In genomic region chr19:61051151-61051550, GRCm38 (mm10) we compare ENCODE assay signal across 28 mouse cellular contexts.
DNase-seq lines count a peak whose midpoint lies in the region; ATAC-seq and TF ChIP-seq lines count a peak whose summit lies in the region.
"Had no signal": no experiment of that assay in that cellular context is flagged by ENCODE, and none has a peak within 500 bp of the region (broad histone marks: within the 10 kb centered on the region; RNA-seq: fewer than 3 reads in every experiment).

No protein-coding gene starts in this region.

- no peak overlapping the region for H3K4me2 ChIP-seq in heart, embryonic 11.5 days
- H3K4me2 ChIP-seq in liver, embryonic 12.5 days: no peak overlapping the region
- H3K4me2 ChIP-seq in forebrain, embryonic 11.5 days (ENCODE audit: low read depth, low read length, severe bottlenecking): no peak overlapping the region
- H3K4me2 ChIP-seq: embryonic facial prominence, embryonic 13.5 days; embryonic facial prominence, embryonic 15.5 days; forebrain, embryonic 12.5 days had no signal

- ATAC-seq in heart, embryonic 11.5 days (replicated peaks; ENCODE audit: insufficient number of reproducible peaks, low FRiP score, low TSS enrichment): no peak
- ATAC-seq in liver, embryonic 12.5 days: no peak
- ATAC-seq in forebrain, embryonic 11.5 days (replicated peaks; ENCODE audit: low FRiP score): no peak
- ATAC-seq: CD4-positive, CD25-positive, alpha-beta regulatory T cell, adult 4 months; forebrain, embryonic 14.5 days; forebrain, embryonic 16.5 days had no signal

- no peak overlapping the region for H3K4me3 ChIP-seq in gastrocnemius, adult 2 months
- no peak overlapping the region for H3K4me3 ChIP-seq in heart, embryonic 11.5 days (ENCODE audit: low read depth, low read length)
- no peak overlapping the region for H3K4me3 ChIP-seq in liver, adult 2 months (ENCODE audit: insufficient read depth, low read depth, low read length)
- no peak overlapping the region for H3K4me3 ChIP-seq in liver, embryonic 12.5 days
- H3K4me3 ChIP-seq in MEL (ENCODE audit: control insufficient read depth in 1 of 2, insufficient read depth in 1 of 2, low read depth in 2 of 2, low read length in 2 of 2): no peak overlapping the region
- H3K4me3 ChIP-seq in forebrain, embryonic 11.5 days (ENCODE audit: low read depth, low read length): no peak overlapping the region
- H3K4me3 ChIP-seq: embryonic facial prominence, embryonic 13.5 days; embryonic facial prominence, embryonic 15.5 days; erythroblast, embryonic 14.5 days; forebrain, embryonic 12.5 days had no signal

- TF ChIP-seq RAD21 in MEL (IDR thresholded peaks at IDR 0.05; ENCODE audit: low read depth, low read length): no peak

- TF ChIP-seq POLR2A in liver, adult 2 months (IDR thresholded peaks at IDR 0.05; ENCODE audit: extremely low read depth, insufficient read depth, low read length): no peak
- TF ChIP-seq POLR2A in MEL (IDR thresholded peaks at IDR 0.05; ENCODE audit: control insufficient read depth in 1 of 2, insufficient read depth in 1 of 2, low read depth in 1 of 2, low read length in 2 of 2, poor library complexity in 1 of 2): no peak

- no peaks in the 10 kb centered on the region for H3K9me3 ChIP-seq in heart, embryonic 11.5 days (replicated peaks; ENCODE audit: control insufficient read depth, low read length)
- no peaks in the 10 kb centered on the region for H3K9me3 ChIP-seq in liver, embryonic 12.5 days (replicated peaks)
- H3K9me3 ChIP-seq in MEL (replicated peaks; ENCODE audit: insufficient read depth, low read length): no peaks in the 10 kb centered on the region
- no peaks in the 10 kb centered on the region for H3K9me3 ChIP-seq in forebrain, embryonic 11.5 days (ENCODE audit: control insufficient read depth, low read length)
- H3K9me3 ChIP-seq: embryonic facial prominence, embryonic 13.5 days; embryonic facial prominence, embryonic 15.5 days; forebrain, embryonic 12.5 days; G1E had no signal

- no peak overlapping the region for H3K9ac ChIP-seq in heart, embryonic 11.5 days (ENCODE audit: low read depth, low read length)
- H3K9ac ChIP-seq in liver, adult 2 months (ENCODE audit: low read depth, low read length): no peak overlapping the region
- H3K9ac ChIP-seq in liver, embryonic 12.5 days: no peak overlapping the region
- no peak overlapping the region for H3K9ac ChIP-seq in MEL (ENCODE audit: control insufficient read depth, low read depth, low read length, poor library complexity, severe bottlenecking)
- H3K9ac ChIP-seq in forebrain, embryonic 11.5 days (ENCODE audit: low read length): no peak overlapping the region
- H3K9ac ChIP-seq: embryonic facial prominence, embryonic 13.5 days; embryonic facial prominence, embryonic 15.5 days; forebrain, embryonic 12.5 days had no signal

- WGBS in heart, embryonic 11.5 days (ENCODE audit: insufficient replicate concordance): 78% methylated on average over 1 of the region's 1 CpGs
- 19% methylated on average over 1 of the region's 1 CpGs for WGBS in liver, adult 2 months
- WGBS in liver, embryonic 12.5 days (ENCODE audit: insufficient replicate concordance): 69% methylated on average over 1 of the region's 1 CpGs
- whole genome bisulfite sequencing in forebrain, embryonic 11.5 days: 86% methylated on average over 1 of the region's 1 CpGs

- no peaks in the 10 kb centered on the region for H3K4me1 ChIP-seq in heart, embryonic 11.5 days (ENCODE audit: control insufficient read depth, insufficient read depth, low read length)
- peaks cover 11% of the 10 kb centered on the region for H3K4me1 ChIP-seq in liver, adult 2 months (ENCODE audit: control insufficient read depth, insufficient read depth, low read length)
- H3K4me1 ChIP-seq in liver, embryonic 12.5 days: no peaks in the 10 kb centered on the region
- no peaks in the 10 kb centered on the region for H3K4me1 ChIP-seq in MEL (ENCODE audit: control insufficient read depth in 1 of 2, insufficient read depth in 2 of 2, low read length in 2 of 2)
- no peaks in the 10 kb centered on the region for H3K4me1 ChIP-seq in forebrain, embryonic 11.5 days (replicated peaks; ENCODE audit: control insufficient read depth, insufficient read depth, low read length)
- H3K4me1 ChIP-seq: forebrain, embryonic 12.5 days had no signal

- H3K27me3 ChIP-seq in heart, embryonic 11.5 days (ENCODE audit: control insufficient read depth, insufficient read depth, low read length): no peaks in the 10 kb centered on the region
- H3K27me3 ChIP-seq in liver, adult 2 months (ENCODE audit: control insufficient read depth, insufficient read depth, low read length): no peaks in the 10 kb centered on the region
- no peaks in the 10 kb centered on the region for H3K27me3 ChIP-seq in liver, embryonic 12.5 days (replicated peaks)
- no peaks in the 10 kb centered on the region for H3K27me3 ChIP-seq in MEL (ENCODE audit: control insufficient read depth in 1 of 2, insufficient read depth in 2 of 2, low read length in 2 of 2)
- H3K27me3 ChIP-seq in forebrain, embryonic 11.5 days (ENCODE audit: control insufficient read depth, insufficient read depth, low read length): no peaks in the 10 kb centered on the region
- H3K27me3 ChIP-seq: CH12.LX; embryonic facial prominence, embryonic 13.5 days; embryonic facial prominence, embryonic 15.5 days; forebrain, embryonic 12.5 days had no signal

- no peak for TF ChIP-seq CTCF in gastrocnemius, adult 2 months (IDR thresholded peaks at IDR 0.05)
- TF ChIP-seq CTCF in liver, adult 2 months (IDR thresholded peaks at IDR 0.05; ENCODE audit: low read depth, low read length): no peak
- TF ChIP-seq CTCF in MEL (IDR thresholded peaks at IDR 0.05 in 2 of 3, conservative IDR thresholded peaks at IDR 0.05 in 1 of 3; ENCODE audit: control insufficient read depth in 1 of 3, insufficient read depth in 1 of 3, low read depth in 2 of 3, low read length in 3 of 3, poor library complexity in 1 of 3, severe bottlenecking in 1 of 3): no peak

- intact Hi-C loops in gastrocnemius, adult 2 months (cut with DNase I): no loop called here

- no peak for DNase-seq in gastrocnemius, adult 2 months
- DNase-seq in gastrocnemius, postnatal 10 days: no peak
- DNase-seq in heart, adult 18-20 months: peak; percentile 22 to 43
- DNase-seq in liver, adult 2 months (ENCODE audit: extremely low read depth, low read depth, low spot score): peak; percentile 99
- DNase-seq in MEL (ENCODE audit: low read depth, low spot score): no peak
- no peak for DNase-seq in forebrain, embryonic 11.5 days (ENCODE audit: low spot score)
- DNase-seq: adrenal gland, adult 2 months; adrenal gland, postnatal 10 days; adrenal gland, postnatal 25 days; B cell, adult 2 months; cerebellum, adult 11 months; cerebellum, adult 18-20 months; cerebellum, adult 8-10 months; cerebellum, adult 9-11 months; cerebellum, postnatal 14 days; cerebellum, postnatal 36 days; embryo, embryonic 11 days had no signal

- TF ChIP-seq EP300 in MEL (IDR thresholded peaks at IDR 0.05; ENCODE audit: low read depth in 1 of 2, low read length in 2 of 2): no peak; a peak in 1 of 4 replicates

- H3K79me2 ChIP-seq in liver, adult 2 months (ENCODE audit: control insufficient read depth, insufficient read depth, low read length): no peaks in the 10 kb centered on the region
- H3K79me2 ChIP-seq in MEL (ENCODE audit: control insufficient read depth, insufficient read depth, low read length, poor library complexity): no peaks in the 10 kb centered on the region

- H3K36me3 ChIP-seq in heart, embryonic 11.5 days (ENCODE audit: control insufficient read depth, insufficient read depth, low read length): no peaks in the 10 kb centered on the region
- H3K36me3 ChIP-seq in liver, adult 2 months (ENCODE audit: control insufficient read depth, insufficient read depth, low read length): no peaks in the 10 kb centered on the region
- H3K36me3 ChIP-seq in liver, embryonic 12.5 days: no peaks in the 10 kb centered on the region
- H3K36me3 ChIP-seq in MEL (ENCODE audit: control insufficient read depth in 1 of 2, insufficient read depth in 2 of 2, low read length in 2 of 2): no peaks in the 10 kb centered on the region
- H3K36me3 ChIP-seq in forebrain, embryonic 11.5 days (ENCODE audit: control insufficient read depth, insufficient read depth, low read length): no peaks in the 10 kb centered on the region
- H3K36me3 ChIP-seq: embryonic facial prominence, embryonic 13.5 days; embryonic facial prominence, embryonic 15.5 days; forebrain, embryonic 12.5 days; G1E had no signal

- peak overlapping the region; percentile 43 for H3K27ac ChIP-seq in gastrocnemius, adult 2 months
- H3K27ac ChIP-seq in heart, embryonic 11.5 days (ENCODE audit: low read depth, low read length): no peak overlapping the region
- no peak overlapping the region for H3K27ac ChIP-seq in liver, adult 2 months (replicated peaks; ENCODE audit: insufficient read depth, low read depth, low read length)
- H3K27ac ChIP-seq in liver, embryonic 12.5 days: no peak overlapping the region
- H3K27ac ChIP-seq in MEL (ENCODE audit: control insufficient read depth, low read depth, low read length): no peak overlapping the region
- no peak overlapping the region for H3K27ac ChIP-seq in forebrain, embryonic 11.5 days (ENCODE audit: low read depth, low read length)
- H3K27ac ChIP-seq: embryonic facial prominence, embryonic 13.5 days; embryonic facial prominence, embryonic 15.5 days; forebrain, embryonic 12.5 days had no signal

TF ChIP-seq in MEL, 35 proteins besides CTCF, POLR2A, EP300 and RAD21:
- peak; percentile 45; the same call in 1 of the 2 replicates for TF ChIP-seq RCOR1 (IDR thresholded peaks at IDR 0.05; ENCODE audit: low read depth, low read length)
- 0 out of 2 replicates have a peak, but pooled peaks have one; percentile 11 for TF ChIP-seq ETS1 (IDR thresholded peaks at IDR 0.05; ENCODE audit: low read depth, low read length)
- no peak for TF ChIP-seq POLR2AphosphoS2 (IDR thresholded peaks at IDR 0.05; ENCODE audit: low read length)
- TF ChIP-seq TCF12 (IDR thresholded peaks at IDR 0.05; ENCODE audit: low read depth, low read length): peak; percentile 10; the same call in 1 of the 2 replicates
- TF ChIP-seq ZC3H11A (IDR thresholded peaks at IDR 0.05; ENCODE audit: low read depth, low read length): no peak

Comparison
In these comparisons a context has a peak if more than half of its experiments do, and no peak if none do; other contexts are left out.
1. DNase-seq: peak in heart, adult 18-20 months (2 of 2) and liver, adult 2 months (single experiment); none in gastrocnemius, adult 2 months (single experiment), gastrocnemius, postnatal 10 days (single experiment), MEL (single experiment) and forebrain, embryonic 11.5 days (single experiment).